23 mouse cellular contexts compared by ENCODE assay signal in the genomic region with DNA sequence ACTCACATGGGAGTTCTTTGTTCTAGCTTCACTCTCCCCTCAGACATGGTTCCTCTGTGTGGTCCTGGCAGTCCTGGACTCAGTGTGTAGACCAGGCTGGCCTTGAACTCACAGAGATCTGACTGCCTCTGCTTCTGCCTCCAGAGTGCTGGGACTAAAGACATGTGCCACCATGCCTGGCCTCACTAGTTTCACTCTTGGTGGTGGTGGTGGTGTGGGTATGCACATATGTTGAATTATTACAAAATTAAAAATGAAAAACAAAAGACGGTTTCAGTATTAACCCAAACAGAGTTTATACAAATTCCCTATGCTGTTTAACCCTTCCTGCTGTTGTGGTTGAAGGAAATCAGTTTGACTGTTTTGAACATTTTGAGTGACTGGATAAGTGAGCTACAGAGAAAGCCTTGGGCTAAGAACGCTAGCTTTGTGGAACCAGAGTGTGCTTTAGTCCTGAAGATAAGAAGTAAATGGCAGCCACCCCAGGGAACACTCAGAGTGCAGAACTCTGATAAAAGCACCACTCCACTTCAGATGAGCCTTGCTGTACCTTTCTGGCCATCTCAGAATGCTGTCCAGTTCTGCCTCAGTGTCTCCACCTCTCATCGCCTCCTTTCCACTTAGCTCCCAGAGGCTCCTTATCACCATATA. TPM values are rescaled to one million over a fixed set of nuclear protein-coding genes. Genes with fewer than 3 reads are reported as not detected.
DNase-seq lines count a peak whose midpoint lies in the region; ATAC-seq and TF ChIP-seq lines count a peak whose summit lies in the region.
"Had no signal": no experiment of that assay in that cellular context is flagged by ENCODE, and none has a peak within 500 bp of the region (broad histone marks: within the 10 kb centered on the region; RNA-seq: fewer than 3 reads in every experiment).

No protein-coding gene starts in this region.

- ATAC-seq in G1E (ENCODE audit: extremely low read depth, insufficient number of reproducible peaks, low FRiP score, poor library complexity, severe bottlenecking) = peak; percentile 28
- peak; percentile 85 for ATAC-seq in liver, embryonic 16.5 days (ENCODE audit: low read depth)
- no peak for ATAC-seq in midbrain, embryonic 14.5 days (ENCODE audit: low FRiP score, low TSS enrichment)
- ATAC-seq: forebrain, embryonic 13.5 days; intestine, postnatal 0 days had no signal

- WGBS in liver, embryonic 16.5 days (ENCODE audit: insufficient replicate concordance) = 25% methylated on average over 3 of the region's 3 CpGs
- WGBS in midbrain, embryonic 14.5 days = 90% methylated on average over 3 of the region's 3 CpGs

- peak overlapping the region; percentile 12 for H3K4me2 ChIP-seq in liver, embryonic 16.5 days (ENCODE audit: low read depth, low read length)
- H3K4me2 ChIP-seq in midbrain, embryonic 14.5 days (ENCODE audit: low read length) = no peak overlapping the region
- H3K4me2 ChIP-seq: embryonic facial prominence, embryonic 12.5 days; forebrain, embryonic 13.5 days; heart, embryonic 12.5 days; hindbrain, embryonic 12.5 days; kidney, embryonic 15.5 days; lung, embryonic 15.5 days; midbrain, embryonic 11.5 days had no signal

- no peaks in the 10 kb centered on the region for H3K9me3 ChIP-seq in G1E (replicated peaks)
- H3K9me3 ChIP-seq in liver, embryonic 16.5 days (replicated peaks; ENCODE audit: control insufficient read depth, low read length) = no peaks in the 10 kb centered on the region
- no peaks in the 10 kb centered on the region for H3K9me3 ChIP-seq in midbrain, embryonic 14.5 days (ENCODE audit: control insufficient read depth, low read length)
- H3K9me3 ChIP-seq: embryonic facial prominence, embryonic 12.5 days; forebrain, embryonic 13.5 days; heart, embryonic 12.5 days; hindbrain, embryonic 12.5 days; kidney, embryonic 15.5 days; lung, embryonic 15.5 days had no signal

- H3K9ac ChIP-seq in liver, embryonic 16.5 days (ENCODE audit: low read depth, low read length) = no peak overlapping the region
- H3K9ac ChIP-seq in midbrain, embryonic 14.5 days (replicated peaks; ENCODE audit: low read length) = no peak overlapping the region
- H3K9ac ChIP-seq: embryonic facial prominence, embryonic 12.5 days; forebrain, embryonic 13.5 days; heart, embryonic 12.5 days; hindbrain, embryonic 12.5 days; kidney, embryonic 15.5 days; lung, embryonic 15.5 days had no signal

- no peak overlapping the region; the same call in 1 of the 2 replicates for H3K4me3 ChIP-seq in G1E (ENCODE audit: low read depth, low read length)
- H3K4me3 ChIP-seq in liver, embryonic 16.5 days (ENCODE audit: low read depth, low read length) = no peak overlapping the region
- no peak overlapping the region for H3K4me3 ChIP-seq in midbrain, embryonic 14.5 days (replicated peaks; ENCODE audit: low read depth, low read length)
- H3K4me3 ChIP-seq: embryonic facial prominence, embryonic 12.5 days; erythroblast, embryonic 14.5 days; forebrain, embryonic 13.5 days; heart, embryonic 12.5 days; hindbrain, embryonic 12.5 days; kidney, embryonic 15.5 days; left cerebral cortex, adult 2 months; lung, embryonic 15.5 days had no signal

- DNase-seq in G1E (ENCODE audit: low spot score) = no peak
- peak; percentile 51 for DNase-seq in MEL-GATA-1-ER (ENCODE audit: extremely low read depth, low read depth)
- peak; percentile 49 for DNase-seq in liver
- no peak for DNase-seq in kidney, adult 9 months
- no peak for DNase-seq in spleen, adult 18-20 months
- no peak for DNase-seq in midbrain, embryonic 14.5 days
- DNase-seq: adrenal gland, postnatal 25 days; cerebellum, adult 11-12 months; cerebellum, postnatal 10 days; heart, postnatal 14 days; layer of hippocampus, adult 9-11 months; lung, postnatal 36 days had no signal

- no peaks in the 10 kb centered on the region for H3K36me3 ChIP-seq in G1E (replicated peaks)
- no peaks in the 10 kb centered on the region for H3K36me3 ChIP-seq in liver, embryonic 16.5 days (ENCODE audit: control insufficient read depth, insufficient read depth)
- no peaks in the 10 kb centered on the region for H3K36me3 ChIP-seq in midbrain, embryonic 14.5 days (ENCODE audit: control insufficient read depth, insufficient read depth, low read length)
- H3K36me3 ChIP-seq: embryonic facial prominence, embryonic 12.5 days; heart, embryonic 12.5 days; hindbrain, embryonic 12.5 days; kidney, embryonic 15.5 days; lung, embryonic 15.5 days had no signal

- peaks cover 31% of the 10 kb centered on the region for H3K4me1 ChIP-seq in G1E (ENCODE audit: insufficient read depth, low read depth, low read length)
- peaks cover 8% of the 10 kb centered on the region for H3K4me1 ChIP-seq in liver, embryonic 16.5 days (ENCODE audit: control insufficient read depth, low read depth, low read length)
- peaks cover 19% of the 10 kb centered on the region for H3K4me1 ChIP-seq in midbrain, embryonic 14.5 days (ENCODE audit: control insufficient read depth, insufficient read depth, low read length)
- H3K4me1 ChIP-seq: embryonic facial prominence, embryonic 12.5 days; hindbrain, embryonic 12.5 days had no signal

- H3K27ac ChIP-seq in liver, embryonic 16.5 days (ENCODE audit: low read length) = no peak overlapping the region
- H3K27ac ChIP-seq in midbrain, embryonic 14.5 days (replicated peaks; ENCODE audit: low read depth, low read length) = no peak overlapping the region
- H3K27ac ChIP-seq: embryonic facial prominence, embryonic 12.5 days; forebrain, embryonic 13.5 days; hindbrain, embryonic 12.5 days; kidney, embryonic 15.5 days; left cerebral cortex, adult 2 months; lung, embryonic 15.5 days had no signal

- TF ChIP-seq CTCF in G1E (IDR thresholded peaks at IDR 0.05; ENCODE audit: low read depth, low read length) = no peak

- H3K27me3 ChIP-seq in G1E (ENCODE audit: insufficient read depth, low read length) = no peaks in the 10 kb centered on the region
- no peaks in the 10 kb centered on the region for H3K27me3 ChIP-seq in liver, embryonic 16.5 days (ENCODE audit: control insufficient read depth, insufficient read depth, low read depth, low read length)
- no peaks in the 10 kb centered on the region for H3K27me3 ChIP-seq in midbrain, embryonic 14.5 days (ENCODE audit: control insufficient read depth, insufficient read depth, low read length)
- H3K27me3 ChIP-seq: embryonic facial prominence, embryonic 12.5 days; forebrain, embryonic 13.5 days; heart, embryonic 12.5 days; hindbrain, embryonic 12.5 days; kidney, embryonic 15.5 days; lung, embryonic 15.5 days had no signal

RNA-seq across cellular contexts. Expression of a gene that starts 16.0 kb away (rescaled TPM):
- total RNA-seq in G1E (2014; fragmentation: Nextera tagmentation) (57.9 and 65.7 TPM in 2 replicates), G1E (2017) (26.3 and 43.4 TPM in 2 replicates)
- 8.8 and 11.5 TPM in 2 replicates for polyA plus RNA-seq in G1E (2012)
- polyA plus RNA-seq in liver, embryonic 16.5 days (2015; fragmentation: Nextera tagmentation; extraction: Ambion mirVana) = 4.4 and 6.6 TPM in 2 replicates
- polyA plus RNA-seq in midbrain, embryonic 14.5 days (2014; fragmentation: Nextera tagmentation; extraction: Ambion mirVana) = 1.3 and 2.6 TPM in 2 replicates

Comparison
In these comparisons a context has a peak if more than half of its experiments do, and no peak if none do; other contexts are left out.
1. DNase-seq: peak in MEL-GATA-1-ER (single experiment) and liver (single experiment); none in G1E (single experiment), kidney, adult 9 months (single experiment), spleen, adult 18-20 months (0 of 2) and midbrain, embryonic 14.5 days (single experiment).